Mouse (Mus musculus): ENCODE results near the gene Atp6ap1l. TPM values are rescaled to one million over a fixed set of nuclear protein-coding genes. Genes with fewer than 3 reads are reported as not detected.
A peak's percentile ranks its signal among the peaks of the same experiment; 100 is the strongest.

The Atp6ap1l gene
- total RNA-seq, 1 experiment from 2014 or later: not detected

- no peak for DNase-seq
Observed at GRCm38 (mm10) chr13:90885856-90886532, 19.2 kb downstream of the Atp6ap1l start.

GRCm38 (mm10) chr13:90881727-90882429 lies 23.3 kb downstream of the Atp6ap1l start:
- no peak for DNase-seq

- no peak for DNase-seq
Observed at GRCm38 (mm10) chr13:90871579-90871978, 33.6 kb downstream of the Atp6ap1l start.

GRCm38 (mm10) chr13:90869157-90869556 lies 36.0 kb downstream of the Atp6ap1l start:
- DNase-seq: no peak

GRCm38 (mm10) chr13:90862138-90862537 lies 43.0 kb downstream of the Atp6ap1l start:
- DNase-seq: no peak

GRCm38 (mm10) chr13:90860888-90861431 lies 44.2 kb downstream of the Atp6ap1l start:
- no peak for DNase-seq

GRCm38 (mm10) chr13:90852727-90853630 lies 52.2 kb downstream of the Atp6ap1l start:
- no peak for DNase-seq

- DNase-seq: no peak
Observed at GRCm38 (mm10) chr13:90851795-90852194, 53.4 kb downstream of the Atp6ap1l start.

- no peak for DNase-seq
Observed at GRCm38 (mm10) chr13:90844191-90844590, 61.0 kb downstream of the Atp6ap1l start.

- DNase-seq: no peak
Observed at GRCm38 (mm10) chr13:90843412-90843811, 61.7 kb downstream of the Atp6ap1l start.

- no peak for DNase-seq
Observed at GRCm38 (mm10) chr13:90841213-90841553, 64.0 kb downstream of the Atp6ap1l start.

- peak; percentile 37 for DNase-seq
Observed at GRCm38 (mm10) chr13:90840530-90841212, 64.5 kb downstream of the Atp6ap1l start.

GRCm38 (mm10) chr13:90833641-90834207 lies 71.4 kb downstream of the Atp6ap1l start:
- DNase-seq: no peak

Other genes with a start within 250 kb of the Atp6ap1l start
- gene Rps23, start 17.6 kb upstream of the Atp6ap1l start, total RNA-seq (2021): 472 and 553 TPM in 2 replicates

Data from adrenal gland, postnatal 14 days (tissue).